Comparison of ENCODE assay signal across 18 mouse cellular contexts in the genomic region with DNA sequence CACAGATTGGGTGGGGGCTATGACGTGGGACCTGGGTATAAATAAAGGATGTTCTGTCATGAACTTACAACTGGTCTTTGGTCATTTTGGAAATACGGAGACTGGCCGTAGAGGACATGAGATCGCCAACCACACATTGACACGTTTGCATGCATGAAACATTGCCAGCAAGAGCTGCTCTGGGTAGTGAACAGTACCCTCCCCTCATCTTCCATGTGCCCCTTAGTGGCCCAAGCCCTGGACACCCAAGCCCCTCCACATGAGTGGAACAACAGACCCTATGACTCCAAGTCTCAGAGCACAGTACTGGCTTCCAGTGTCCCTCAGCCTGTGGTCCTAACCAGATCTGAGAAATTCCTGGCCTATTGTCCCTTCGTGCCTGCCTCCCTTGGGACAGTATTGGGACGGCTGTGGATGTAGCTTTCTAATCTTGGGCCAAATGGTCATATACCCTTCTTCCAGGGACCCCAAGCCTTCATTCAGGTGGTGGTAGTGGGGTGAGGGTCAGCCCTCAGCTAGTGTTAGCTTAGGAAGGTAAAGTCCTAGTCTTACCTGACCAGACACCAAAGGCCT. TPM values are rescaled to one million over a fixed set of nuclear protein-coding genes. Genes with fewer than 3 reads are reported as not detected.
DNase-seq lines count a peak whose midpoint lies in the region; TF ChIP-seq lines count a peak whose summit lies in the region.
"Had no signal": no experiment of that assay in that cellular context is flagged by ENCODE, and none has a peak within 500 bp of the region (broad histone marks: within the 10 kb centered on the region; RNA-seq: fewer than 3 reads in every experiment).

No protein-coding gene starts in this region.

- H3K79me2 ChIP-seq in myocyte (ENCODE audit: control insufficient read depth, insufficient read depth) = peaks cover 4% of the 10 kb centered on the region

- peak; percentile 49 for TF ChIP-seq POLR2A in myocyte (IDR thresholded peaks at IDR 0.05; ENCODE audit: insufficient read length, low read depth)

- peak; percentile 36 for DNase-seq in cerebellum, adult 11-12 months
- no peak for DNase-seq in cerebellum, adult 9-10 months
- peak; percentile 5 for DNase-seq in gastrocnemius, postnatal 10 days
- DNase-seq in gastrocnemius, adult 18-20 months (ENCODE audit: low spot score) = no peak
- no peak for DNase-seq in layer of hippocampus, adult 2 months (ENCODE audit: low spot score in 2 of 2)
- DNase-seq in layer of hippocampus, adult 9-11 months = no peak
- no peak for DNase-seq in B cell, adult 2 months
- DNase-seq: gastrocnemius, postnatal 14 days; heart, postnatal 10 days; lung, postnatal 10 days; thymus, postnatal 14 days had no signal

- peaks cover 52% of the 10 kb centered on the region for H3K36me3 ChIP-seq in myocyte (ENCODE audit: control insufficient read depth, insufficient read depth)

- H3K27me3 ChIP-seq in myocyte (ENCODE audit: control insufficient read depth, insufficient read depth, insufficient read length) = no peaks in the 10 kb centered on the region
- H3K27me3 ChIP-seq: limb, embryonic 13.5 days; neural tube, embryonic 12.5 days had no signal

- no peak overlapping the region for H3K4me3 ChIP-seq in layer of hippocampus, adult 2 months
- no peak overlapping the region for H3K4me3 ChIP-seq in myocyte
- H3K4me3 ChIP-seq: forebrain, embryonic 12.5 days; heart, embryonic 10.5 days; limb, embryonic 13.5 days; megakaryocyte, embryonic 14.5 days; neural tube, embryonic 12.5 days had no signal

- peak overlapping the region; percentile 62; the same call in 1 of the 2 replicates for H3K27ac ChIP-seq in layer of hippocampus, adult 2 months
- H3K27ac ChIP-seq: forebrain, embryonic 12.5 days; heart, embryonic 10.5 days; limb, embryonic 13.5 days; neural tube, embryonic 12.5 days had no signal

- no peak for TF ChIP-seq CTCF in layer of hippocampus, adult 2 months (conservative IDR thresholded peaks at IDR 0.05)

- no peak overlapping the region for H3ac ChIP-seq in myocyte (ENCODE audit: control insufficient read depth, insufficient read length)

- no peak overlapping the region for H3K4me2 ChIP-seq in myocyte (ENCODE audit: low read depth)
- H3K4me2 ChIP-seq: forebrain, embryonic 12.5 days; limb, embryonic 13.5 days; neural tube, embryonic 12.5 days had no signal

TF ChIP-seq in myocyte, 11 proteins besides CTCF, POLR2A, EP300 and RAD21:
- peak; percentile 88 for TF ChIP-seq POLR2AphosphoS2 (IDR thresholded peaks at IDR 0.05; ENCODE audit: insufficient read length, low read depth)
- TF ChIP-seq CEBPB (IDR thresholded peaks at IDR 0.05; ENCODE audit: insufficient read depth, poor library complexity, severe bottlenecking) = no peak

RNA-seq across cellular contexts. Expression of gene Ppara, which starts 27.2 kb away (rescaled TPM):
- 1 to 10 TPM; 5.0 to 6.5 TPM for total RNA-seq in gastrocnemius, postnatal 10 days (2021)
- 10 to 100 TPM; 21.9 to 22.2 TPM for total RNA-seq in gastrocnemius, adult 18-20 months (2021)
- total RNA-seq in layer of hippocampus, adult 2 months (2021) = 1 to 10 TPM; 3.1 to 3.9 TPM
- polyA plus RNA-seq in myocyte (2012; fragmentation: generic; extraction: Trizol) = 0.12 TPM
- total RNA-seq: CH12.LX had no signal

Comparison
In these comparisons a context has a peak if more than half of its experiments do, and no peak if none do; other contexts are left out.
1. DNase-seq: peak in cerebellum, adult 11-12 months (single experiment) and gastrocnemius, postnatal 10 days (single experiment); none in cerebellum, adult 9-10 months (single experiment), gastrocnemius, adult 18-20 months (single experiment), layer of hippocampus, adult 2 months (0 of 2), layer of hippocampus, adult 9-11 months (single experiment) and B cell, adult 2 months (0 of 2).